Mouse (Mus musculus) thymus, adult 2 months (tissue): ENCODE measurements around the gene Pid1. TPM values are rescaled to one million over a fixed set of nuclear protein-coding genes. Genes with fewer than 3 reads are reported as not detected.

Experiments used
- DNase-seq: peaks from one replicate; pipeline ENCODE4 v3.0.0; 2021
- H3K27ac ChIP-seq: fragments of 200-500 bp; 2 replicates; pipeline ENCODE4 v1.5.1; 2012; ENCODE audit warnings: low read length, control low read depth; ENCODE audit not compliant: control insufficient read depth, insufficient read depth
- H3K27me3 ChIP-seq: fragments of 200-500 bp; 2 replicates; pipeline ENCODE4 v1.6.1; 2012; ENCODE audit warnings: mild to moderate bottlenecking, low read length, moderate library complexity, mixed read lengths; ENCODE audit not compliant: control insufficient read depth, insufficient read depth
- H3K36me3 ChIP-seq: fragments of 200-500 bp; 2 replicates; pipeline ENCODE4 v1.6.1; 2012; ENCODE audit warnings: mild to moderate bottlenecking, low read length, moderate library complexity; ENCODE audit not compliant: control insufficient read depth, insufficient read depth
- H3K4me1 ChIP-seq: fragments of 200-500 bp; replicated peaks from 2 replicates; pipeline ENCODE4 v1.6.1; 2012; ENCODE audit warnings: low read length; ENCODE audit not compliant: control insufficient read depth, insufficient read depth
- H3K4me3 ChIP-seq: fragments of 200-500 bp; 2 replicates; pipeline ENCODE4 v1.5.1; 2012; ENCODE audit warnings: mild to moderate bottlenecking, low read length, control low read depth, moderate library complexity; ENCODE audit not compliant: control insufficient read depth, insufficient read depth
- CTCF ChIP-seq: fragments of 200-500 bp; IDR thresholded peaks from 2 replicates; pipeline ENCODE4 v1.5.1; 2012; ENCODE audit warnings: mild to moderate bottlenecking, control low read depth, low read length, moderate library complexity, borderline replicate concordance; ENCODE audit not compliant: control insufficient read depth, poor library complexity, insufficient read depth; ENCODE audit errors: extremely low read depth
- POLR2A ChIP-seq: fragments of 200-500 bp; IDR thresholded peaks from 2 replicates; pipeline ENCODE4 v1.6.1; 2012; ENCODE audit warnings: mild to moderate bottlenecking, low read length, control low read depth, moderate library complexity; ENCODE audit not compliant: control insufficient read depth, poor library complexity, insufficient read depth; ENCODE audit errors: extremely low read depth
- WGBS: fragments of 180-500 bp; shearing (Covaris S2); methylation state at CpG from one replicate; pipeline ENCODE4 v1.1.7; 2018; 5-methylcytosine and 5-hydroxymethylcytosine counted together
- polyA plus RNA-seq: library from polyadenylated mRNA; depleted of rRNA; stranded (reverse); fragments of >200 nt; gene quantifications from 2 replicates; pipeline ENCODE4 v1.2.3, GENCODE M21; 2012

The Pid1 gene
- polyA plus RNA-seq, 1 experiment: 3.4 TPM

- 5% methylated on average over 50 of the region's 53 CpGs for WGBS
- no peak overlapping the region for H3K27ac ChIP-seq
- H3K4me1 ChIP-seq: no peaks in the 10 kb centered on the region
- H3K36me3 ChIP-seq: no peaks in the 10 kb centered on the region
- H3K27me3 ChIP-seq: no peaks in the 10 kb centered on the region; the same call in 1 of the 2 replicates
- H3K4me3 ChIP-seq: peak overlapping the region; percentile 39
- no peak for DNase-seq
- TF ChIP-seq POLR2A: no peak
- no peak for TF ChIP-seq CTCF
Observed at GRCm38 (mm10) chr1:84284293-84285068, 79.5 kb downstream of the Pid1 start.

- no peak overlapping the region for H3K4me3 ChIP-seq
- no peaks in the 10 kb centered on the region; the same call in 1 of the 2 replicates for H3K27me3 ChIP-seq
- DNase-seq: no peak
- no peak overlapping the region for H3K27ac ChIP-seq
- H3K36me3 ChIP-seq: no peaks in the 10 kb centered on the region
- 11% methylated on average over 2 of the region's 2 CpGs for WGBS
- TF ChIP-seq POLR2A (no peak), CTCF (no peak)
- H3K4me1 ChIP-seq: no peaks in the 10 kb centered on the region
Observed at GRCm38 (mm10) chr1:84283119-84283518, 80.9 kb downstream of the Pid1 start.

- 97% methylated on average over 3 of the region's 3 CpGs for WGBS
- H3K4me3 ChIP-seq: no peak overlapping the region
Observed at GRCm38 (mm10) chr1:84280171-84280570, 83.8 kb downstream of the Pid1 start.

GRCm38 (mm10) chr1:84278359-84279255, 85.4 kb downstream of the Pid1 start:
- Histone ChIP-seq H3K27ac (no peak overlapping the region), H3K4me3 (no peak overlapping the region), H3K27me3 (no peaks in the 10 kb centered on the region), H3K4me1 (no peaks in the 10 kb centered on the region), H3K36me3 (no peaks in the 10 kb centered on the region)
- 92% methylated on average over 7 of the region's 7 CpGs for WGBS
- no peak for TF ChIP-seq POLR2A
- TF ChIP-seq CTCF: no peak
- DNase-seq: no peak

More at GRCm38 (mm10) chr1:84280171-84280570, 83.8 kb downstream of the Pid1 start:
- TF ChIP-seq POLR2A (no peak), CTCF (no peak)
- no peak for DNase-seq
- no peaks in the 10 kb centered on the region for H3K36me3 ChIP-seq
- no peak overlapping the region for H3K27ac ChIP-seq
- H3K27me3 ChIP-seq: no peaks in the 10 kb centered on the region; the same call in 1 of the 2 replicates
- H3K4me1 ChIP-seq: no peaks in the 10 kb centered on the region

GRCm38 (mm10) chr1:84272951-84273350, 91.0 kb downstream of the Pid1 start:
- Histone ChIP-seq H3K36me3 (no peaks in the 10 kb centered on the region), H3K4me3 (no peak overlapping the region), H3K4me1 (no peaks in the 10 kb centered on the region), H3K27me3 (no peaks in the 10 kb centered on the region), H3K27ac (no peak overlapping the region)
- 92% methylated on average over 4 of the region's 4 CpGs for WGBS
- DNase-seq: no peak
- TF ChIP-seq CTCF (no peak), POLR2A (no peak)

- Histone ChIP-seq H3K4me3 (no peak overlapping the region), H3K27ac (no peak overlapping the region), H3K27me3 (no peaks in the 10 kb centered on the region), H3K36me3 (no peaks in the 10 kb centered on the region), H3K4me1 (no peaks in the 10 kb centered on the region)
- no peak for TF ChIP-seq CTCF
- TF ChIP-seq POLR2A: no peak
- no peak for DNase-seq
- WGBS: 92% methylated on average over 2 of the region's 2 CpGs
Observed at GRCm38 (mm10) chr1:84271712-84272200, 92.2 kb downstream of the Pid1 start.
